10 mouse cellular contexts compared by ENCODE assay signal in the genomic region with DNA sequence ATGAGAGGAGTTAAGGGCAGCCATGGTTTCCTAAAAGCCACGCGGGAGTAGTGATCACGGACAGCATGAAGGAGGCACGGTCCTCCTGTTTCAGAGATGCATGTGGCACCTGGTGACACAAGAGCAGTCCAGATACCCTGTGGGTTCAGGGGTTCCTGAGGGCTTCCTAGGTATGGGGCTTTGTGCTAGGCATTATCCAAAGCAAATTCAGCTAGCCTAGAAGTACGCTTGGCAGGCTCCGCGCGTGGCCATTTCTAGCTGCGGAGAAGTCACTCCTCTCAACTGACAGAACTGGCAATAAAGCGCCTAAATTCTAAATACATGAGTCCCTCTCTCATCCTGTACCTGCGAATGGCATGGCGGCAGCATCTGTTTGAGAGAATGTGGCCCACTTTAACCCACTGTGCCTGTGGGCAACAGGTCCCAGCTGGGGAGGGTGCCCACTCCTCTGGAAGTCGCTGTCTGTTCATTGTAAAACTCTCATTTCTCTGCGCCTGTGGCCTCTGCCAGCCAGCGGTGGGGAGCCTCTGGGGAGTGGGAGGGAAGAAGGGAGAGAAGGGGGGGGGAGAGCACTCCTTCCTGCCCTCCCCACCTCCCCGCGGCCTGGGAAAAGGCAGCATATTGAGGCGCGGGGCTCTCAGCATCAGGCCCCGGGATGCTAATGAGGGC. TPM values are rescaled to one million over a fixed set of nuclear protein-coding genes. Genes with fewer than 3 reads are reported as not detected.
A peak's percentile ranks its signal among the peaks of the same experiment; 100 is the strongest.
DNase-seq lines count a peak whose midpoint lies in the region; ATAC-seq and TF ChIP-seq lines count a peak whose summit lies in the region.
"Had no signal": no experiment of that assay in that cellular context is flagged by ENCODE, and none has a peak within 500 bp of the region (broad histone marks: within the 10 kb centered on the region; RNA-seq: fewer than 3 reads in every experiment).

No protein-coding gene starts in this region.

- no peak overlapping the region; the same call in 1 of the 2 replicates for H3K9ac ChIP-seq in neural tube, embryonic 11.5 days (ENCODE audit: low read length)
- no peak overlapping the region for H3K9ac ChIP-seq in intestine, postnatal 0 days (ENCODE audit: low read depth, low read length)

- H3K4me3 ChIP-seq in cerebellum, adult 2 months (replicated peaks; ENCODE audit: insufficient read depth, low read depth, low read length), result peak overlapping the region; percentile 56
- peak overlapping the region; percentile 88 for H3K4me3 ChIP-seq in neural tube, embryonic 11.5 days (ENCODE audit: low read depth, low read length)
- peak overlapping the region; percentile 50 for H3K4me3 ChIP-seq in intestine, postnatal 0 days (ENCODE audit: low read depth, low read length)
- peak overlapping the region; percentile 69 for H3K4me3 ChIP-seq in olfactory bulb, adult 2 months (ENCODE audit: insufficient read depth, low read depth, low read length)

- WGBS in cerebellum, adult 2 months, result 46% methylated on average over 20 of the region's 20 CpGs
- WGBS in neural tube, embryonic 11.5 days, result 15% methylated on average over 17 of the region's 20 CpGs
- 35% methylated on average over 20 of the region's 20 CpGs for WGBS in intestine, postnatal 0 days
- whole genome bisulfite sequencing in olfactory bulb, adult 2 months, result 28% methylated on average over 20 of the region's 20 CpGs

- ATAC-seq in neural tube, embryonic 11.5 days (ENCODE audit: insufficient read depth, low FRiP score, low TSS enrichment), result no peak; the same call in 1 of the 2 replicates
- ATAC-seq in intestine, postnatal 0 days, result no peak

- no peak for TF ChIP-seq CTCF in cerebellum, adult 2 months (IDR thresholded peaks at IDR 0.05; ENCODE audit: borderline replicate concordance, insufficient read depth, low read depth, low read length)
- no peak for TF ChIP-seq CTCF in intestine, postnatal 0 days (IDR thresholded peaks at IDR 0.05; ENCODE audit: low read depth)
- no peak for TF ChIP-seq CTCF in olfactory bulb, adult 2 months (IDR thresholded peaks at IDR 0.05; ENCODE audit: insufficient read depth, low read depth, low read length)

- no peaks in the 10 kb centered on the region for H3K9me3 ChIP-seq in neural tube, embryonic 11.5 days (ENCODE audit: control insufficient read depth, low read length)
- no peaks in the 10 kb centered on the region for H3K9me3 ChIP-seq in intestine, postnatal 0 days (ENCODE audit: control insufficient read depth)

- H3K36me3 ChIP-seq in neural tube, embryonic 11.5 days (ENCODE audit: control insufficient read depth, insufficient read depth, low read length), result no peaks in the 10 kb centered on the region
- H3K36me3 ChIP-seq in intestine, postnatal 0 days (ENCODE audit: control insufficient read depth, insufficient read depth), result no peaks in the 10 kb centered on the region

- DNase-seq in cerebellum, adult 2 months, result peak; percentile 34 to 50
- DNase-seq in cerebellum, postnatal 4 days (ENCODE audit: low spot score in 2 of 2), result no peak
- DNase-seq in neural tube, embryonic 11.5 days (ENCODE audit: low spot score), result no peak
- DNase-seq in neural tube, embryonic 10.5 days (ENCODE audit: extremely low spot score, low spot score), result no peak
- DNase-seq in layer of hippocampus, adult 11-12 months (ENCODE audit: low spot score), result no peak
- DNase-seq in layer of hippocampus, adult 9-11 months, result no peak
- DNase-seq: cerebellum, adult 9-10 months; lung, postnatal 36 days had no signal

- TF ChIP-seq POLR2A in cerebellum, adult 2 months (IDR thresholded peaks at IDR 0.05; ENCODE audit: borderline replicate concordance, insufficient read depth, low read length), result no peak
- TF ChIP-seq POLR2A in olfactory bulb, adult 2 months (IDR thresholded peaks at IDR 0.05; ENCODE audit: insufficient read depth, low read depth, low read length), result no peak

- peak overlapping the region; percentile 79 for H3K4me2 ChIP-seq in neural tube, embryonic 11.5 days (ENCODE audit: low read depth)
- peak overlapping the region; percentile 85 for H3K4me2 ChIP-seq in intestine, postnatal 0 days (replicated peaks; ENCODE audit: low read depth)

- no peak overlapping the region for H3K27ac ChIP-seq in cerebellum, adult 2 months (ENCODE audit: insufficient read depth, low read length)
- H3K27ac ChIP-seq in neural tube, embryonic 11.5 days (ENCODE audit: low read depth, low read length), result peak overlapping the region; percentile 96; the same call in 1 of the 2 replicates
- no peak overlapping the region for H3K27ac ChIP-seq in intestine, postnatal 0 days (ENCODE audit: low read depth, low read length)
- no peak overlapping the region for H3K27ac ChIP-seq in olfactory bulb, adult 2 months (ENCODE audit: insufficient read depth, low read depth, low read length)

- H3K27me3 ChIP-seq in cerebellum, adult 2 months (ENCODE audit: control insufficient read depth, insufficient read depth, low read length), result no peaks in the 10 kb centered on the region
- peaks cover 26% of the 10 kb centered on the region for H3K27me3 ChIP-seq in neural tube, embryonic 11.5 days (ENCODE audit: control insufficient read depth, insufficient read depth, low read length)
- H3K27me3 ChIP-seq in intestine, postnatal 0 days (replicated peaks; ENCODE audit: control insufficient read depth, insufficient read depth, low read length), result peaks cover 59% of the 10 kb centered on the region

- peaks cover 24% of the 10 kb centered on the region for H3K4me1 ChIP-seq in cerebellum, adult 2 months (ENCODE audit: control insufficient read depth, insufficient read depth, low read length)
- H3K4me1 ChIP-seq in neural tube, embryonic 11.5 days (ENCODE audit: control insufficient read depth, insufficient read depth, low read length), result peaks cover 65% of the 10 kb centered on the region
- peaks cover 13% of the 10 kb centered on the region for H3K4me1 ChIP-seq in intestine, postnatal 0 days (replicated peaks; ENCODE audit: control insufficient read depth, insufficient read depth, low read length)
- peaks cover 44% of the 10 kb centered on the region for H3K4me1 ChIP-seq in olfactory bulb, adult 2 months (ENCODE audit: control insufficient read depth, insufficient read depth, low read length)

RNA-seq across cellular contexts. Expression of a gene that starts 0.6 kb away (rescaled TPM):
- 4.6 and 4.8 TPM in 2 replicates for polyA plus RNA-seq in cerebellum, adult 2 months (2012; rRNA removed)
- polyA plus RNA-seq in neural tube, embryonic 11.5 days (2014; fragmentation: Nextera tagmentation; extraction: Ambion mirVana), result 191 and 218 TPM in 2 replicates
- 0.20 and 0.29 TPM in 2 replicates for polyA plus RNA-seq in intestine, postnatal 0 days (2015; fragmentation: Nextera tagmentation; extraction: Ambion mirVana)
- polyA plus RNA-seq in olfactory bulb, adult 2 months (2012; ENCODE audit: insufficient read depth, insufficient read length, low replicate concordance, missing spikeins), result not detected in 2 replicates

RNA-seq across cellular contexts. Expression of a gene that starts 3.8 kb away (rescaled TPM):
- 84.6 and 85.5 TPM in 2 replicates for polyA plus RNA-seq in cerebellum, adult 2 months (2012; rRNA removed)
- 36.1 and 38.2 TPM in 2 replicates for polyA plus RNA-seq in neural tube, embryonic 11.5 days (2014; fragmentation: Nextera tagmentation; extraction: Ambion mirVana)
- polyA plus RNA-seq in intestine, postnatal 0 days (2015; fragmentation: Nextera tagmentation; extraction: Ambion mirVana), result 10.9 and 11.5 TPM in 2 replicates
- not detected in 2 replicates for polyA plus RNA-seq in olfactory bulb, adult 2 months (2012; ENCODE audit: insufficient read depth, insufficient read length, low replicate concordance, missing spikeins)

RNA-seq across cellular contexts. Expression of a gene that starts 31.8 kb away (rescaled TPM):
- polyA plus RNA-seq in cerebellum, adult 2 months (2012; rRNA removed), result 0.80 and 1.3 TPM in 2 replicates
- polyA plus RNA-seq in neural tube, embryonic 11.5 days (2014; fragmentation: Nextera tagmentation; extraction: Ambion mirVana), result 0.78 and 1.1 TPM in 2 replicates
- polyA plus RNA-seq in intestine, postnatal 0 days (2015; fragmentation: Nextera tagmentation; extraction: Ambion mirVana), result 1.9 and 2.9 TPM in 2 replicates
- not detected in 2 replicates for polyA plus RNA-seq in olfactory bulb, adult 2 months (2012; ENCODE audit: insufficient read depth, insufficient read length, low replicate concordance, missing spikeins)

Comparison
In these comparisons a context has a peak if more than half of its experiments do, and no peak if none do; other contexts are left out.
1. DNase-seq: peak in cerebellum, adult 2 months (2 of 2); none in cerebellum, postnatal 4 days (0 of 2), neural tube, embryonic 11.5 days (single experiment), neural tube, embryonic 10.5 days (single experiment), layer of hippocampus, adult 11-12 months (single experiment) and layer of hippocampus, adult 9-11 months (single experiment).
2. RNA of a gene that starts 0.6 kb away (polyA plus RNA-seq): 191 to 218 TPM in neural tube, embryonic 11.5 days; 4.6 to 4.8 TPM in cerebellum, adult 2 months, 0.20 to 0.29 TPM in intestine, postnatal 0 days and not detected in olfactory bulb, adult 2 months; every median in the first group is over 10 times any median in the second.
3. RNA of a gene that starts 3.8 kb away (polyA plus RNA-seq): 84.6 to 85.5 TPM in cerebellum, adult 2 months, 36.1 to 38.2 TPM in neural tube, embryonic 11.5 days and 10.9 to 11.5 TPM in intestine, postnatal 0 days; not detected in olfactory bulb, adult 2 months; every median in the first group is over 10 times any median in the second.
4. Peak in every context shown above with its lines, with median percentiles within 50 percentile points of each other: H3K4me3 ChIP-seq.